Mouse (Mus musculus) midbrain, embryonic 15.5 days (tissue): ENCODE results near the gene Gpr153. TPM values are rescaled to one million over a fixed set of nuclear protein-coding genes. Genes with fewer than 3 reads are reported as not detected.

ENCODE experiments used
- ATAC-seq: fragments of 200-750 bp; cut with Nextera tagmentation; replicated peaks from 2 replicates; pipeline ENCODE4 v1.8.0; 2017; ENCODE audit warnings: moderate TSS enrichment
- H3K27ac ChIP-seq: fragments of 300-500 bp; sonication (generic); 2 replicates; pipeline ENCODE4 v1.5.1; 2015; ENCODE audit warnings: mild to moderate bottlenecking, inconsistent platforms
- H3K27me3 ChIP-seq: fragments of 300-500 bp; sonication (generic); replicated peaks from 2 replicates; pipeline ENCODE4 v1.6.1; 2015; ENCODE audit warnings: inconsistent platforms
- H3K36me3 ChIP-seq: fragments of 300-500 bp; sonication (generic); replicated peaks from 2 replicates; pipeline ENCODE4 v1.6.1; 2015; ENCODE audit warnings: inconsistent platforms
- H3K4me1 ChIP-seq: fragments of 300-500 bp; sonication (generic); 2 replicates; pipeline ENCODE4 v1.6.1; 2015; ENCODE audit warnings: inconsistent platforms
- H3K4me2 ChIP-seq: fragments of 300-500 bp; sonication (generic); 2 replicates; pipeline ENCODE4 v1.6.1; 2015; ENCODE audit warnings: inconsistent platforms, mild to moderate bottlenecking, moderate library complexity
- H3K4me3 ChIP-seq: fragments of 300-500 bp; sonication (generic); 2 replicates; pipeline ENCODE4 v1.5.1; 2015; ENCODE audit warnings: mild to moderate bottlenecking, inconsistent platforms
- H3K9ac ChIP-seq: fragments of 300-500 bp; sonication (generic); 2 replicates; pipeline ENCODE4 v1.6.1; 2015; ENCODE audit warnings: mild to moderate bottlenecking, inconsistent platforms
- H3K9me3 ChIP-seq: fragments of 300-500 bp; sonication (generic); 2 replicates; pipeline ENCODE4 v1.6.1; 2016; ENCODE audit warnings: inconsistent platforms
- WGBS: fragments of 180-500 bp; shearing (Covaris S2); methylation state at CpG from one replicate; pipeline ENCODE4 v1.1.7; 2015; ENCODE audit warnings: mixed read lengths; 5-methylcytosine and 5-hydroxymethylcytosine counted together
- polyA plus RNA-seq: library from polyadenylated mRNA; unstranded; fragments of >200 nt; fragmentation: Nextera tagmentation; extraction: Ambion mirVana; gene quantifications from 2 replicates; pipeline ENCODE4 v1.2.1, GENCODE M21; 2015

Gpr153 gene
- polyA plus RNA-seq, 1 experiment from 2014 or later, result 15.6 TPM

DNA sequence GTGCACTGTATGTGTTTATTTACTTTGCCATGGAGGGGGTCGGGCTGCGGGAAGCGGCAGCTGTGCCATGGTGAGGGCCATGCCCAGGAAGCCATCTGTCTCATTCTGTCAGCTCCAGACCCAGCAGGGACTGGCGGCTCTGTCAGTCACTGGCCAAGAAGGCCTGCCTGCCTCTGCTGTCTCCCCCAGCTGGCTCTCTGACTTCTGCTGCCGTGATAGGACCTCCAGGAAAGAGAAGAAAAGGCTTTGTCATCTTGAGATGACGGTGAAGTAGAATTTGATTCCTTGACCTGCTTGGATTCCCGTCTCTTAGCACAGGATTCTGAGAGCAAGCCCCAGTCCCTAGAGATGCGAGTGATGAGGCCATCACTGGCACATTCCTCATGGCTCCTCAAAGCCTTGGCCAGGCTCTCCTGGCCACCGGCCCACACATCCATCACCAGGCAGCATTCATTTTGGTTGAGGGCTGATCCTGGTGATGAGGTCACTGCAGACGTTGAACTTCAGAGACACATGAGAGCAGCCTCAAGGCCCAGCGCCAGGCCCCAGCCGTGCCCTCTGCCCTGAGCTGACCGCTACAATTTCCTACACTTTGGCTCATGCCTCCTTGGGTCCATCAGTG is 6.2 kb upstream of the Gpr153 start:
- ATAC-seq, result no peak
- 84% methylated on average over 13 of the region's 13 CpGs for WGBS
- Histone ChIP-seq H3K4me3 (no peak overlapping the region), H3K36me3 (no peaks in the 10 kb centered on the region), H3K4me1 (peaks cover 8% of the 10 kb centered on the region; the same call in 1 of the 2 replicates), H3K4me2 (no peak overlapping the region), H3K9me3 (no peaks in the 10 kb centered on the region), H3K9ac (no peak overlapping the region), H3K27ac (no peak overlapping the region), H3K27me3 (peaks cover 6% of the 10 kb centered on the region)

- no peak for ATAC-seq
- no peak overlapping the region for H3K9ac ChIP-seq
- H3K4me2 ChIP-seq, result no peak overlapping the region
- H3K36me3 ChIP-seq, result no peaks in the 10 kb centered on the region
- H3K27me3 ChIP-seq, result peaks cover 10% of the 10 kb centered on the region
- no peak overlapping the region for H3K4me3 ChIP-seq
- H3K9me3 ChIP-seq, result no peaks in the 10 kb centered on the region
- H3K27ac ChIP-seq, result no peak overlapping the region
- peaks cover 22% of the 10 kb centered on the region for H3K4me1 ChIP-seq
- WGBS, result 86% methylated on average over 13 of the region's 13 CpGs
These were observed 4.1 kb upstream of the Gpr153 start for GRCm38 (mm10) chr4:152269967-152270366.

DNA sequence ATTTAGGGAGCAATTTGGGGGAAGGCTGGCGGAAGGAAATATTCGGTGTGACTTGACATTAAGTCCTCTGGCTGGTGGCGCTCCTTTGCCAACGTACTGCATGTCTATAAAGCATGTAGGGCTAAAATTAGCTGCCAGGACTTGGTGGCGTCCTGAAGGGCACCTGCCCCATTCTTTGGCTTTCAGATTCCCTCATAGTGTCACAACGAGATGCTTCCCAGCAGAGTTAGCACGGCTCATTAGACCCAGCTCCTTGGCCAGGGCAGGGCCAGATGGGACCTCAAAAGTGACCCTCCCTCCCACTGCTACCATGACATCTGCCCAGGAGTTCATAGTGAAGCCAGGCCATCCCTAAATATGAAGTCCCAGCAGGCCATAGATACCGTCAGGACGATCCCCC is 3.4 kb upstream of the Gpr153 start:
- no peak overlapping the region for H3K9ac ChIP-seq
- no peak for ATAC-seq
- H3K27me3 ChIP-seq, result peaks cover 17% of the 10 kb centered on the region
- H3K4me2 ChIP-seq, result no peak overlapping the region
- H3K4me1 ChIP-seq, result peaks cover 25% of the 10 kb centered on the region
- H3K36me3 ChIP-seq, result no peaks in the 10 kb centered on the region
- WGBS, result 78% methylated on average over 9 of the region's 9 CpGs
- H3K4me3 ChIP-seq, result no peak overlapping the region
- no peak overlapping the region for H3K27ac ChIP-seq
- H3K9me3 ChIP-seq, result no peaks in the 10 kb centered on the region

GRCm38 (mm10) chr4:152271334-152271733 is 2.7 kb upstream of the Gpr153 start:
- no peaks in the 10 kb centered on the region for H3K9me3 ChIP-seq
- no peak overlapping the region for H3K4me2 ChIP-seq
- WGBS, result 87% methylated on average over 11 of the region's 11 CpGs
- H3K27ac ChIP-seq, result no peak overlapping the region
- peaks cover 25% of the 10 kb centered on the region for H3K4me1 ChIP-seq
- no peaks in the 10 kb centered on the region for H3K36me3 ChIP-seq
- ATAC-seq, result no peak
- H3K4me3 ChIP-seq, result no peak overlapping the region
- H3K27me3 ChIP-seq, result peaks cover 22% of the 10 kb centered on the region
- H3K9ac ChIP-seq, result no peak overlapping the region

- Histone ChIP-seq H3K4me2 (no peak overlapping the region), H3K27me3 (peaks cover 29% of the 10 kb centered on the region), H3K9me3 (no peaks in the 10 kb centered on the region), H3K4me3 (no peak overlapping the region), H3K27ac (no peak overlapping the region), H3K9ac (no peak overlapping the region), H3K36me3 (no peaks in the 10 kb centered on the region), H3K4me1 (peaks cover 25% of the 10 kb centered on the region)
- no peak for ATAC-seq
- 77% methylated on average over 7 of the region's 7 CpGs for WGBS
These were observed 2.0 kb upstream of the Gpr153 start for GRCm38 (mm10) chr4:152272006-152272405.

GRCm38 (mm10) chr4:152272449-152273049 is 1.5 kb upstream of the Gpr153 start:
- ATAC-seq, result no peak
- no peak overlapping the region for H3K4me2 ChIP-seq
- peak overlapping the region; percentile 66; the same call in 1 of the 2 replicates for H3K27ac ChIP-seq
- no peaks in the 10 kb centered on the region for H3K9me3 ChIP-seq
- no peak overlapping the region for H3K4me3 ChIP-seq
- H3K4me1 ChIP-seq, result peaks cover 25% of the 10 kb centered on the region
- 33% methylated on average over 9 of the region's 9 CpGs for WGBS
- H3K36me3 ChIP-seq, result no peaks in the 10 kb centered on the region
- H3K9ac ChIP-seq, result no peak overlapping the region
- H3K27me3 ChIP-seq, result peaks cover 34% of the 10 kb centered on the region

DNA sequence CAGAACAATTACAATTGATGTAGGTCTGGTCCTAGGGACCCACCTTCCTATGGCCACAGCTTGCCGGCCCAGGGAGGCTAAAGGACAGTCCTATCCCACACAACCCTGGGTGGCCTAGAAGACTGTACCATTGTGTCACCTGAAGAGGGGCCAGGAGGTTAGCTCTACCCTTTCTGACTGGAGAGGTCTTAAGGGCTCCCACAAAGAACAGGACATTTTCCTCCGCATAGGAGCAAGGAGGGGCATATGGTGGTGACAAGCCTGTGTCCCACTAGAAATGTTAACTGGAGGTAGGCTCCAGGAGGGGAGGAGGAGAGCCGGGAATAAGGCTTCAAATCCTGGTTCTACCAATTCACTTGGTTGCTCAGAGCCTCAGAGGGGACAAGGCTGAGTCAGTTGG is 841 bp upstream of the Gpr153 start:
- peak overlapping the region; percentile 95 for H3K4me2 ChIP-seq
- peaks cover 34% of the 10 kb centered on the region for H3K27me3 ChIP-seq
- peak overlapping the region; percentile 66 for H3K27ac ChIP-seq
- H3K9ac ChIP-seq, result no peak overlapping the region
- H3K36me3 ChIP-seq, result no peaks in the 10 kb centered on the region
- peak; percentile 21; the same call in 1 of the 2 replicates for ATAC-seq
- WGBS, result 28% methylated on average over 3 of the region's 3 CpGs
- H3K9me3 ChIP-seq, result no peaks in the 10 kb centered on the region
- peaks cover 25% of the 10 kb centered on the region for H3K4me1 ChIP-seq
- H3K4me3 ChIP-seq, result peak overlapping the region; percentile 64; the same call in 1 of the 2 replicates

GRCm38 (mm10) chr4:152274681-152275131 is 674 bp downstream of the Gpr153 start:
- WGBS, result 2% methylated on average over 20 of the region's 20 CpGs
- Histone ChIP-seq H3K9me3 (no peaks in the 10 kb centered on the region), H3K4me3 (peak overlapping the region; percentile 64), H3K27ac (0 out of 2 replicates have a peak overlapping the region, but pooled peaks have one; percentile 2), H3K4me2 (peak overlapping the region; percentile 95), H3K27me3 (peaks cover 43% of the 10 kb centered on the region), H3K36me3 (no peaks in the 10 kb centered on the region), H3K4me1 (peaks cover 25% of the 10 kb centered on the region), H3K9ac (peak overlapping the region; percentile 74)
- ATAC-seq, result peak; percentile 57

- H3K36me3 ChIP-seq, result no peaks in the 10 kb centered on the region
- no peak for ATAC-seq
- H3K27ac ChIP-seq, result no peak overlapping the region
- H3K4me1 ChIP-seq, result peaks cover 25% of the 10 kb centered on the region
- H3K4me2 ChIP-seq, result no peak overlapping the region
- no peak overlapping the region for H3K9ac ChIP-seq
- H3K9me3 ChIP-seq, result no peaks in the 10 kb centered on the region
- 55% methylated on average over 10 of the region's 10 CpGs for WGBS
- H3K4me3 ChIP-seq, result no peak overlapping the region
- peaks cover 57% of the 10 kb centered on the region for H3K27me3 ChIP-seq
These were observed 2.6 kb downstream of the Gpr153 start for GRCm38 (mm10) chr4:152276389-152277347.

- 72% methylated on average over 2 of the region's 2 CpGs for whole genome bisulfite sequencing
- Histone ChIP-seq H3K4me3 (no peak overlapping the region), H3K4me2 (no peak overlapping the region), H3K4me1 (peaks cover 25% of the 10 kb centered on the region), H3K9ac (no peak overlapping the region), H3K36me3 (no peaks in the 10 kb centered on the region), H3K27me3 (peaks cover 69% of the 10 kb centered on the region), H3K9me3 (no peaks in the 10 kb centered on the region), H3K27ac (no peak overlapping the region)
- no peak for ATAC-seq
These were observed 3.9 kb downstream of the Gpr153 start for GRCm38 (mm10) chr4:152277916-152278315.

DNA sequence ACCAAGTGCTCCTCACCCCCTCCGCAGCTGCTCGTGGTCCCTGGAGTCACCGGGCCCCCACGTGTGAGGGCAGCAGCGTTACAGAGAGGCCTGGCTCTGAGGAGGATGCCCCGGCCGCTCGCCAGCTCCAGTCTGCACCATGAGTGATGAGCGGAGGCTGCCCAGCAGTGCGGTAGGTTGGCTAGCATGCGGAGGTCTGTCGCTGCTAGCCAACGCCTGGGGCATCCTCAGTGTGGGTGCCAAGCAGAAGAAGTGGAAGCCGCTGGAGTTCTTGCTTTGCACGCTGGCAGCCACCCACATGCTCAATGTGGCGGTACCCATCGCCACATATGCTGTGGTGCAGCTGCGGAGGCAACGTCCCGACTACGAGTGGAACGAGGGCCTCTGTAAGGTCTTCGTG is 5.0 kb downstream of the Gpr153 start:
- Histone ChIP-seq H3K4me3 (no peak overlapping the region), H3K4me2 (no peak overlapping the region), H3K9ac (no peak overlapping the region), H3K36me3 (no peaks in the 10 kb centered on the region), H3K4me1 (peaks cover 21% of the 10 kb centered on the region), H3K27ac (no peak overlapping the region), H3K9me3 (no peaks in the 10 kb centered on the region), H3K27me3 (peaks cover 73% of the 10 kb centered on the region)
- WGBS, result 88% methylated on average over 23 of the region's 23 CpGs
- no peak for ATAC-seq

DNA sequence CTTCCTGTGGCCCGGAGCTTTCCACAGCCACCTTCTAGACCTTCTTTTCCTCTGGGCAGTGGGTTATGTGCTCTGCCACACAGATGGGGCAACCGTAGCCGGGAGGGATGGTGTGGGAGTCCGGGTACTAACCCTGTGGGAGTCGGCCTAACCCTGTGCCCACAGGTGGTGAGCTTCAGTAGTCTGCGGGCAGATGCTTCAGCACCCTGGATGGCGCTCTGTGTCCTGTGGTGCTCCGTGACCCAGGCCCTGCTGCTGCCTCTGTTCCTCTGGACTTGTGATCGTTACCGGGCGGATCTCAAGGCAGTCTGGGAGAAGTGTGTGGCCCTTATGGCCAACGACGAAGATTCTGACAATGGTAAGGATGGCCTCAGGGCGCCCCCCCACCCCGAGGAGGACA is 7.6 kb downstream of the Gpr153 start:
- no peak for ATAC-seq
- Histone ChIP-seq H3K4me3 (no peak overlapping the region), H3K4me1 (peaks cover 18% of the 10 kb centered on the region), H3K27ac (no peak overlapping the region), H3K9ac (no peak overlapping the region), H3K9me3 (no peaks in the 10 kb centered on the region), H3K27me3 (peaks cover 85% of the 10 kb centered on the region), H3K4me2 (no peak overlapping the region), H3K36me3 (no peaks in the 10 kb centered on the region)
- WGBS, result 59% methylated on average over 15 of the region's 15 CpGs
